Mouse (Mus musculus) embryonic facial prominence, embryonic 14.5 days (tissue): ENCODE measurements around the gene Pknox2. TPM values are rescaled to one million over a fixed set of nuclear protein-coding genes. Genes with fewer than 3 reads are reported as not detected.

ENCODE experiments used
- ATAC-seq: fragments of 200-750 bp; cut with Nextera tagmentation; 2 replicates; pipeline ENCODE4 v1.8.0; 2017; ENCODE audit warnings: low read depth, moderate number of reproducible peaks, moderate TSS enrichment
- DNase-seq: peaks from one replicate; pipeline ENCODE4 v3.0.0-alpha.2; 2015; ENCODE audit warnings: low spot score
- H3K27ac ChIP-seq: fragments of 300-500 bp; sonication (generic); replicated peaks from 2 replicates; pipeline ENCODE4 v1.5.1; 2014; ENCODE audit warnings: low read depth, mild to moderate bottlenecking, low read length, moderate library complexity
- H3K27me3 ChIP-seq: fragments of 300-500 bp; sonication (generic); replicated peaks from 2 replicates; pipeline ENCODE4 v1.6.1; 2014; ENCODE audit warnings: low read length; ENCODE audit not compliant: control insufficient read depth, insufficient read depth
- H3K36me3 ChIP-seq: fragments of 300-500 bp; sonication (generic); 2 replicates; pipeline ENCODE4 v1.6.1; 2014; ENCODE audit warnings: low read length, mixed read lengths; ENCODE audit not compliant: control insufficient read depth, insufficient read depth
- H3K4me1 ChIP-seq: fragments of 300-500 bp; sonication (generic); 2 replicates; pipeline ENCODE4 v1.6.1; 2014; ENCODE audit warnings: antibody characterized with exemption, low read length; ENCODE audit not compliant: control insufficient read depth, insufficient read depth
- H3K4me2 ChIP-seq: fragments of 300-500 bp; sonication (generic); 2 replicates; pipeline ENCODE4 v1.6.1; 2014; ENCODE audit warnings: low read depth, mild to moderate bottlenecking, low read length, moderate library complexity, mixed read lengths
- H3K4me3 ChIP-seq: fragments of 300-500 bp; sonication (generic); 2 replicates; pipeline ENCODE4 v1.5.1; 2014; ENCODE audit warnings: low read depth, mild to moderate bottlenecking, low read length
- H3K9ac ChIP-seq: fragments of 300-500 bp; sonication (generic); 2 replicates; pipeline ENCODE4 v1.6.1; 2014; ENCODE audit warnings: low read depth, mild to moderate bottlenecking, low read length, moderate library complexity, mixed read lengths
- H3K9me3 ChIP-seq: fragments of 300-500 bp; sonication (generic); 2 replicates; pipeline ENCODE4 v1.6.1; 2016; ENCODE audit warnings: low read length; ENCODE audit not compliant: control insufficient read depth
- WGBS: fragments of 180-500 bp; shearing (Covaris S2); extraction: QIAGEN DNeasy Blood & Tissue Kit; methylation state at CpG from one replicate; pipeline ENCODE4 v1.1.7; 2014; 5-methylcytosine and 5-hydroxymethylcytosine counted together
- polyA plus RNA-seq: library from polyadenylated mRNA; unstranded; fragments of >200 nt; fragmentation: Nextera tagmentation; extraction: Ambion mirVana; gene quantifications from 2 replicates; pipeline ENCODE4 v1.2.1, GENCODE M21; 2014

Gene Pknox2
- polyA plus RNA-seq, 1 experiment from 2014 or later = 9.5 TPM

- DNase-seq (no peak), ATAC-seq (no peak)
- Histone ChIP-seq H3K4me1 (peaks cover 8% of the 10 kb centered on the region; the same call in 1 of the 2 replicates), H3K4me2 (no peak overlapping the region), H3K27me3 (no peaks in the 10 kb centered on the region), H3K9me3 (no peaks in the 10 kb centered on the region), H3K36me3 (no peaks in the 10 kb centered on the region), H3K4me3 (no peak overlapping the region), H3K27ac (no peak overlapping the region), H3K9ac (no peak overlapping the region)
- WGBS = 85% methylated on average over 3 of the region's 3 CpGs
Measured at GRCm38 (mm10) chr9:37038859-37039258, 108.3 kb downstream of the Pknox2 start.

DNA sequence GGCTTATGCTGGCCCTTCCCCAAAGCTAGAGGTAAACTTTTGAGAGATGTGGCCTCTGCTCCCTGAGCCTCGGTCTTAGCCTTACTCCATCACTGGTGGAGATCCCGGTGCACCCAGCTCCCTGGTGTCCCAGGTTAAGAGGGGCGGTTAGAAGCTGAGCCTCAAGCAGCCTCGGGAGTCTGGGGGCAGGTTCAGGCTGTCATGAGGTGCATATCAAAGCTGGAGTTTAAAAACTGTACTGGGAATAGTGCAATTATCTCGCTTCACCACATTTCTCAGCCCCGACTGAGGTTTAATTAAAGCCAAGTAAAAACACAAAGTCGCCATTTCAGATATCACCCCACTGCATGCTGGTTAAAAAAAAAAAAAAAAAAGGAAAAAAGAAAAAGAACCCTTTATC is 108.8 kb downstream of the Pknox2 start:
- H3K9me3 ChIP-seq = no peaks in the 10 kb centered on the region
- no peak overlapping the region for H3K9ac ChIP-seq
- DNase-seq (no peak), ATAC-seq (peak; percentile 60; the same call in 1 of the 2 replicates)
- no peak overlapping the region for H3K4me3 ChIP-seq
- peaks cover 8% of the 10 kb centered on the region; the same call in 1 of the 2 replicates for H3K4me1 ChIP-seq
- no peaks in the 10 kb centered on the region for H3K36me3 ChIP-seq
- H3K4me2 ChIP-seq = no peak overlapping the region
- 33% methylated on average over 7 of the region's 7 CpGs for WGBS
- no peak overlapping the region for H3K27ac ChIP-seq
- H3K27me3 ChIP-seq = no peaks in the 10 kb centered on the region

DNA sequence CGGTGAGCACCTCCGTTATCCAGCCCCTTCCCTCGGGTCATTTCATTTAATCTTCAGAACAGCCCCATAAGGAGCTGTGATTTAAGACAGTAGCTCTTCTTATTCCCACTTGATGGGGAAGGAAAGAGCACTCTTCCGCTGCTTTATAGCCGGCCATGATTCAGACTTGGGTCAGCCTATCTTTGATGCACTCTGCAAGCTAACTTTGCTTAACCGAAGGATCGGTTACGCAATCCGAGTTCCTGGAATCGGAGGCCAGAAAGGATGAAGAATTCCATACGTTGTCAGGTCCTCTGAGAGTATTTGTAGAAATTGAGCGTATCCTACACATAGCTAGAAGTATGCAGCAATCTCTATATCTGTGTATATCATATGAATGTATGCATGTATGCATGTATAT is 109.8 kb downstream of the Pknox2 start:
- DNase-seq (peak; percentile 44), ATAC-seq (no peak)
- Histone ChIP-seq H3K27me3 (no peaks in the 10 kb centered on the region), H3K9ac (no peak overlapping the region), H3K9me3 (no peaks in the 10 kb centered on the region), H3K4me1 (peaks cover 8% of the 10 kb centered on the region; the same call in 1 of the 2 replicates), H3K27ac (no peak overlapping the region), H3K4me3 (no peak overlapping the region), H3K4me2 (no peak overlapping the region), H3K36me3 (no peaks in the 10 kb centered on the region)
- 52% methylated on average over 12 of the region's 12 CpGs for WGBS

- Histone ChIP-seq H3K36me3 (no peaks in the 10 kb centered on the region), H3K27me3 (no peaks in the 10 kb centered on the region), H3K9ac (no peak overlapping the region), H3K9me3 (no peaks in the 10 kb centered on the region), H3K4me3 (no peak overlapping the region), H3K4me2 (no peak overlapping the region), H3K27ac (no peak overlapping the region), H3K4me1 (peaks cover 16% of the 10 kb centered on the region)
- ATAC-seq (no peak), DNase-seq (no peak)
- 96% methylated on average over 3 of the region's 3 CpGs for WGBS
Measured at GRCm38 (mm10) chr9:37035248-37035647, 112.0 kb downstream of the Pknox2 start.

DNA sequence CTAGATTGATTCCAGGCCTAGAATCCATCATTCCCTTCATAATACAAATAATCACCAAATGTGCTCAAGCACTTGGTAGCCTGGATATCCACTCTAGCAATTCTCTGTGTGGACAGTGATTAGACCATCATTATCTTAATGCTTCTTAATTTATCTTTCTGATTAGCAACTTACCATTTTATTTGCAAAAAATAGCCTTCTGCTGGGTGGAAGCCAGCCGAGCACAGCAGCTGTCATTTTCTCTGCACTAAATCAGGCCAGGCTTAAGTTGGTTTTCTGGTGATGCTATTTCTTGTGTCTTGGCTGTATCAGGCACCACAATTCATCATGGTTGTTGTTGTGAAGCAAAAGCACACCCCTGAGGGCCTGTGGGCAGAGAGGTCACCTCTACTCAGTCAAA is 112.9 kb downstream of the Pknox2 start:
- H3K27ac ChIP-seq = no peak overlapping the region
- H3K4me1 ChIP-seq = peaks cover 23% of the 10 kb centered on the region
- no peak overlapping the region for H3K4me2 ChIP-seq
- no peaks in the 10 kb centered on the region for H3K9me3 ChIP-seq
- H3K9ac ChIP-seq = no peak overlapping the region
- no peaks in the 10 kb centered on the region for H3K27me3 ChIP-seq
- no peak overlapping the region for H3K4me3 ChIP-seq
- ATAC-seq (no peak), DNase-seq (no peak)
- 55% methylated on average over 1 of the region's 1 CpGs for WGBS
- no peaks in the 10 kb centered on the region for H3K36me3 ChIP-seq

GRCm38 (mm10) chr9:37030347-37031213 is 116.6 kb downstream of the Pknox2 start:
- peak; percentile 84 for DNase-seq
- Histone ChIP-seq H3K27me3 (no peaks in the 10 kb centered on the region), H3K4me3 (no peak overlapping the region), H3K9me3 (no peaks in the 10 kb centered on the region), H3K9ac (0 out of 2 replicates have a peak overlapping the region, but pooled peaks have one; percentile 36), H3K4me1 (peaks cover 25% of the 10 kb centered on the region), H3K27ac (peak overlapping the region; percentile 64), H3K36me3 (no peaks in the 10 kb centered on the region), H3K4me2 (no peak overlapping the region; the same call in 1 of the 2 replicates)
- 17% methylated on average over 9 of the region's 9 CpGs for WGBS
- peak; percentile 81 for ATAC-seq

DNA sequence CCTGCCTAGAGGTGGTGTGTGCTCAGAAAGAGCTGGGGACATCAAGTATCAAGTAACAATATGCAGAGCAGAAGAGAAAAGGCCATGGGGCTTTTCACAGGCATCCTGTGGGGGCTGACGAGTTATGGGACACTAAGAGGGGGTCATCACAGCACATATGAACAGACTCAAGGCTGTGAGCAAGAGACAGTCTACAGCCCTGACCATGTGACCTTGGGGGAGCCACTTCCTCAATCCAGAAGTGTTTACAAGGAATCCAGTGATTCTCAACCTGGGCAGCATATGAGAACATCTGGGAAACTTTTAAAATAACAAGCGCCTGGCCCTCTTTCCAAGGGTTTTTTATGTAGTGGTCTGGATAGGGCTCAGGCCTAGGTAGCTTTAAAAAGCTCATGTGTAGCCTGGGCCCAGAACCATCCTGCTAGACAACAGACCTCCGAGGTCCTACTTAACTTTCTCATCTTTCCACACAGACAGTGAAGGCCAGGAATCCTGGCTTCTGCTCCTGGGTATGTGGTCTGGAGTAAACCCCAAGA is 117.3 kb downstream of the Pknox2 start:
- H3K27ac ChIP-seq = peak overlapping the region; percentile 64
- no peak overlapping the region for H3K4me3 ChIP-seq
- WGBS = 31% methylated on average over 3 of the region's 3 CpGs
- H3K4me2 ChIP-seq = no peak overlapping the region; the same call in 1 of the 2 replicates
- ATAC-seq = peak; percentile 48; the same call in 1 of the 2 replicates
- H3K9me3 ChIP-seq = no peaks in the 10 kb centered on the region
- 0 out of 2 replicates have a peak overlapping the region, but pooled peaks have one; percentile 36 for H3K9ac ChIP-seq
- H3K36me3 ChIP-seq = no peaks in the 10 kb centered on the region
- no peak for DNase-seq
- peaks cover 25% of the 10 kb centered on the region for H3K4me1 ChIP-seq
- H3K27me3 ChIP-seq = no peaks in the 10 kb centered on the region

- DNase-seq (peak; percentile 73), ATAC-seq (peak; percentile 43)
- H3K4me2 ChIP-seq = no peak overlapping the region
- H3K9me3 ChIP-seq = no peaks in the 10 kb centered on the region
- no peak overlapping the region for H3K27ac ChIP-seq
- H3K27me3 ChIP-seq = no peaks in the 10 kb centered on the region
- H3K4me1 ChIP-seq = peaks cover 25% of the 10 kb centered on the region
- WGBS = 69% methylated on average over 7 of the region's 7 CpGs
- H3K36me3 ChIP-seq = no peaks in the 10 kb centered on the region
- no peak overlapping the region for H3K4me3 ChIP-seq
- no peak overlapping the region for H3K9ac ChIP-seq
Measured at GRCm38 (mm10) chr9:37027825-37028575, 119.2 kb downstream of the Pknox2 start.
